Mouse (Mus musculus): ENCODE results near the gene Slc45a3. TPM values are rescaled to one million over a fixed set of nuclear protein-coding genes. Genes with fewer than 3 reads are reported as not detected.

Gene Slc45a3
- polyA plus RNA-seq (2014; fragmentation: Nextera tagmentation; extraction: Ambion mirVana), result 8.4 and 9.4 TPM in 2 replicates

- peak; percentile 83 for DNase-seq (ENCODE audit: low spot score)
- peak within 1 kb of the TSS; percentile 96 for H3K4me2 ChIP-seq (ENCODE audit: low read depth, low read length, severe bottlenecking)
- peak within 1 kb of the TSS; percentile 79 for H3K9ac ChIP-seq (ENCODE audit: low read length)
- H3K9me3 ChIP-seq (ENCODE audit: control insufficient read depth, low read length), result no peaks in the 10 kb centered on the region
- H3K4me3 ChIP-seq (ENCODE audit: low read depth, low read length), result peak within 1 kb of the TSS; percentile 82
- no peak within 1 kb of the TSS for H3K27ac ChIP-seq (ENCODE audit: low read depth, low read length)
- H3K36me3 ChIP-seq (ENCODE audit: control insufficient read depth, insufficient read depth, low read length), result no peaks in the 10 kb centered on the region
- H3K4me1 ChIP-seq (replicated peaks; ENCODE audit: control insufficient read depth, insufficient read depth, low read length), result peaks cover 20% of the 10 kb centered on the region; the same call in 1 of the 2 replicates
- peaks cover 10% of the 10 kb centered on the region; the same call in 1 of the 2 replicates for H3K27me3 ChIP-seq (ENCODE audit: control insufficient read depth, insufficient read depth, low read length)
- under 1% methylated on average over 34 of the region's 35 CpGs for WGBS
- ATAC-seq (replicated peaks; ENCODE audit: low FRiP score), result peak; percentile 69
These were observed at the start of gene Slc45a3 for GRCm38 (mm10) chr1:131962606-131963084. TSS of gene Slc45a3 (plus strand) at chr1:131962967.

DNA sequence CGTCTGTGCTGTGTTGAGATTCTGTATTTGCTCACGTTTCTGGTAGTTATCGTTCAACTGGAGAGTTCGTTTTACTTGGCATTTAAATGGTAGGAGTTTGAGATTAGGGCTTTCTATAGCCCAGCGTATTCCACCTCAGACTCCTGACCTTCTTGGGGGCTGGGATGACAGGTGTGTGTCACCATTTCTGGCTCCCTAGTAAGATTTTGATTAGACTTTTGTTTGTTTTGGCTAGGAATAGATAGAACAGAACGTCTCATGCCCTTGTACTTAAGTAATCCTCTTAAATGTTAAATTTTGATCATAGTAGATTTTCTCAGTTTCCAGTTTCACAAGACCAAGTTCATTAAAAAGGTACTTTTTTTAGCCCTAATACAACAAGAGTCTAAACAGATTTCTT, 45.1 kb upstream of the Slc45a3 start:
- no peak overlapping the region for H3K27ac ChIP-seq (ENCODE audit: low read depth, low read length)
- H3K4me2 ChIP-seq (ENCODE audit: low read depth, low read length, severe bottlenecking), result no peak overlapping the region
- ATAC-seq (replicated peaks; ENCODE audit: low FRiP score) (no peak), DNase-seq (ENCODE audit: low spot score) (no peak)
- H3K36me3 ChIP-seq (ENCODE audit: control insufficient read depth, insufficient read depth, low read length), result peaks cover 8% of the 10 kb centered on the region; the same call in 1 of the 2 replicates
- no peaks in the 10 kb centered on the region for H3K9me3 ChIP-seq (ENCODE audit: control insufficient read depth, low read length)
- no peak overlapping the region for H3K4me3 ChIP-seq (ENCODE audit: low read depth, low read length)
- peaks cover 3% of the 10 kb centered on the region; the same call in 1 of the 2 replicates for H3K4me1 ChIP-seq (replicated peaks; ENCODE audit: control insufficient read depth, insufficient read depth, low read length)
- 76% methylated on average over 6 of the region's 6 CpGs for WGBS
- H3K27me3 ChIP-seq (ENCODE audit: control insufficient read depth, insufficient read depth, low read length), result no peaks in the 10 kb centered on the region
- H3K9ac ChIP-seq (ENCODE audit: low read length), result no peak overlapping the region

GRCm38 (mm10) chr1:131919052-131919451, 43.7 kb upstream of the Slc45a3 start:
- Histone ChIP-seq H3K27ac (ENCODE audit: low read depth, low read length) (no peak overlapping the region), H3K4me3 (ENCODE audit: low read depth, low read length) (no peak overlapping the region), H3K4me1 (replicated peaks; ENCODE audit: control insufficient read depth, insufficient read depth, low read length) (peaks cover 3% of the 10 kb centered on the region; the same call in 1 of the 2 replicates), H3K36me3 (ENCODE audit: control insufficient read depth, insufficient read depth, low read length) (peaks cover 14% of the 10 kb centered on the region; the same call in 1 of the 2 replicates), H3K4me2 (ENCODE audit: low read depth, low read length, severe bottlenecking) (no peak overlapping the region), H3K9ac (ENCODE audit: low read length) (no peak overlapping the region), H3K9me3 (ENCODE audit: control insufficient read depth, low read length) (no peaks in the 10 kb centered on the region), H3K27me3 (ENCODE audit: control insufficient read depth, insufficient read depth, low read length) (no peaks in the 10 kb centered on the region)
- no peak for ATAC-seq (replicated peaks; ENCODE audit: low FRiP score)
- no peak for DNase-seq (ENCODE audit: low spot score)
- WGBS, result 96% methylated on average over 2 of the region's 2 CpGs

GRCm38 (mm10) chr1:131922100-131922499, 40.7 kb upstream of the Slc45a3 start:
- WGBS, result 94% methylated on average over 3 of the region's 3 CpGs
- peaks cover 24% of the 10 kb centered on the region for H3K36me3 ChIP-seq (ENCODE audit: control insufficient read depth, insufficient read depth, low read length)

GRCm38 (mm10) chr1:131933471-131933870, 29.3 kb upstream of the Slc45a3 start:
- Histone ChIP-seq H3K4me2 (ENCODE audit: low read depth, low read length, severe bottlenecking) (no peak overlapping the region), H3K27ac (ENCODE audit: low read depth, low read length) (no peak overlapping the region), H3K27me3 (ENCODE audit: control insufficient read depth, insufficient read depth, low read length) (no peaks in the 10 kb centered on the region), H3K36me3 (ENCODE audit: control insufficient read depth, insufficient read depth, low read length) (peaks cover 12% of the 10 kb centered on the region), H3K9me3 (ENCODE audit: control insufficient read depth, low read length) (no peaks in the 10 kb centered on the region), H3K4me1 (replicated peaks; ENCODE audit: control insufficient read depth, insufficient read depth, low read length) (no peaks in the 10 kb centered on the region), H3K9ac (ENCODE audit: low read length) (no peak overlapping the region), H3K4me3 (ENCODE audit: low read depth, low read length) (no peak overlapping the region)
- DNase-seq (ENCODE audit: low spot score), result no peak
- 94% methylated on average over 2 of the region's 2 CpGs for WGBS
- ATAC-seq (replicated peaks; ENCODE audit: low FRiP score), result no peak

More at GRCm38 (mm10) chr1:131922100-131922499, 40.7 kb upstream of the Slc45a3 start:
- ATAC-seq (replicated peaks; ENCODE audit: low FRiP score) (no peak), DNase-seq (ENCODE audit: low spot score) (no peak)
- Histone ChIP-seq H3K4me2 (ENCODE audit: low read depth, low read length, severe bottlenecking) (no peak overlapping the region), H3K27me3 (ENCODE audit: control insufficient read depth, insufficient read depth, low read length) (no peaks in the 10 kb centered on the region), H3K4me3 (ENCODE audit: low read depth, low read length) (no peak overlapping the region), H3K27ac (ENCODE audit: low read depth, low read length) (no peak overlapping the region), H3K9ac (ENCODE audit: low read length) (no peak overlapping the region), H3K9me3 (ENCODE audit: control insufficient read depth, low read length) (no peaks in the 10 kb centered on the region), H3K4me1 (replicated peaks; ENCODE audit: control insufficient read depth, insufficient read depth, low read length) (peaks cover 3% of the 10 kb centered on the region; the same call in 1 of the 2 replicates)

DNA sequence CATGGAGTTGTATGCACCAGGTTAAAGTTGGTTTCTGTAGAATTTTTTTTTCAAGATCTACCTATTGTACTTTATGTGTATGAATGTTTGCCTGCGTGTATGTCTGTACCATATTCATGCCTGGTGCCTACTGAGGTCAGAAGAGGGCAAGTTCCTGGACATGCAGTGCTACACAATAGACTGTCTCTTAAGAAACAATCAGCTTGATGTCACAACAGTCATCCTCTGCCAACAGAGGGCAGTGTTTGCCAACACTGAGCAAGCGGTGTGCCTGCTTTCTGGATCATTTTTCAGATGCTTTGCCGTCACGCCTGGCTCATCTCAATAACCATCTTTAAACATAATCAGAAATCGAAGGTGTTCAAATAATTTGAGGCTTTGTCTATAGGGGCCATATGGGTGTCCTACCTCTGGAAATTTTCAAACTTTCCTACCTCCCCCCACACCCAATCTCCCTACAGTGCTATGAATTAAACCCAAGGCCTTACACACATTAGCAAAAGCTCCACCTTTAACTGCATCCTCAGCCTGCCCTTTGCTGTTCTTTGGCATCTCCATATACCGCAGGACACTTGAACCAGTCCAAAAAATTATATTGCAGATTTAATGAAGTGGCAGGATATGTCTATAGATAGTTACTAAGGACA, 25.0 kb upstream of the Slc45a3 start:
- Histone ChIP-seq H3K27me3 (ENCODE audit: control insufficient read depth, insufficient read depth, low read length) (no peaks in the 10 kb centered on the region), H3K9me3 (ENCODE audit: control insufficient read depth, low read length) (no peaks in the 10 kb centered on the region), H3K4me2 (ENCODE audit: low read depth, low read length, severe bottlenecking) (no peak overlapping the region), H3K36me3 (ENCODE audit: control insufficient read depth, insufficient read depth, low read length) (no peaks in the 10 kb centered on the region; the same call in 1 of the 2 replicates), H3K4me3 (ENCODE audit: low read depth, low read length) (no peak overlapping the region), H3K27ac (ENCODE audit: low read depth, low read length) (no peak overlapping the region), H3K9ac (ENCODE audit: low read length) (no peak overlapping the region), H3K4me1 (replicated peaks; ENCODE audit: control insufficient read depth, insufficient read depth, low read length) (no peaks in the 10 kb centered on the region)
- WGBS, result 62% methylated on average over 6 of the region's 6 CpGs
- DNase-seq (ENCODE audit: low spot score) (peak; percentile 82), ATAC-seq (replicated peaks; ENCODE audit: low FRiP score) (peak; percentile 63)

DNA sequence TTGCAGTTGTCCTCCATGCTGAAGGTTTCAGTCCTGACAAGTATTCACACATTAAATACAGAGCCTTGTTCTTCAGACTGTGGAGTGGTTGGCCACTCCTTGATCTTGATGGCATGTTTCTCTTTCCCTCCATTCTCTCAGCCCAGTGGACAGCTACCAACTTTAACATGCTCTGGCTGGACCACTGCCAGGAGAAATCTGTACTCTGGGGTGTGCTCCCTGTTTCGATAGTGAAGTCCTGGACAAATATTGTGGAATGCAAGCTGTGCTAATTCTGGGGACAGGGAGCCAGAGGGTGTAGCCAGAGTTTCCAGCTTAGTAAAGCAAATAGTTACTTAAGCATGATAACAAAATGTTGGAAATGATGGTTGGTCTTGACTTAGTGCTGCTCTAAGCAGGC, 24.0 kb upstream of the Slc45a3 start:
- DNase-seq (ENCODE audit: low spot score) (no peak), ATAC-seq (replicated peaks; ENCODE audit: low FRiP score) (no peak)
- H3K4me2 ChIP-seq (ENCODE audit: low read depth, low read length, severe bottlenecking), result no peak overlapping the region
- H3K9ac ChIP-seq (ENCODE audit: low read length), result no peak overlapping the region
- no peaks in the 10 kb centered on the region for H3K4me1 ChIP-seq (replicated peaks; ENCODE audit: control insufficient read depth, insufficient read depth, low read length)
- H3K4me3 ChIP-seq (ENCODE audit: low read depth, low read length), result no peak overlapping the region
- no peaks in the 10 kb centered on the region for H3K9me3 ChIP-seq (ENCODE audit: control insufficient read depth, low read length)
- H3K36me3 ChIP-seq (ENCODE audit: control insufficient read depth, insufficient read depth, low read length), result no peaks in the 10 kb centered on the region; the same call in 1 of the 2 replicates
- WGBS, result 95% methylated on average over 1 of the region's 1 CpGs
- H3K27ac ChIP-seq (ENCODE audit: low read depth, low read length), result no peak overlapping the region
- H3K27me3 ChIP-seq (ENCODE audit: control insufficient read depth, insufficient read depth, low read length), result no peaks in the 10 kb centered on the region

- H3K36me3 ChIP-seq (ENCODE audit: control insufficient read depth, insufficient read depth, low read length), result no peaks in the 10 kb centered on the region; the same call in 1 of the 2 replicates
- ATAC-seq (replicated peaks; ENCODE audit: low FRiP score), result no peak
- H3K27ac ChIP-seq (ENCODE audit: low read depth, low read length), result no peak overlapping the region
These were observed 22.0 kb upstream of the Slc45a3 start for GRCm38 (mm10) chr1:131940711-131941244.

More at GRCm38 (mm10) chr1:131940711-131941244, 22.0 kb upstream of the Slc45a3 start:
- DNase-seq (ENCODE audit: low spot score), result no peak
- Histone ChIP-seq H3K9me3 (ENCODE audit: control insufficient read depth, low read length) (no peaks in the 10 kb centered on the region), H3K4me1 (replicated peaks; ENCODE audit: control insufficient read depth, insufficient read depth, low read length) (no peaks in the 10 kb centered on the region), H3K4me3 (ENCODE audit: low read depth, low read length) (no peak overlapping the region), H3K9ac (ENCODE audit: low read length) (no peak overlapping the region), H3K4me2 (ENCODE audit: low read depth, low read length, severe bottlenecking) (no peak overlapping the region), H3K27me3 (ENCODE audit: control insufficient read depth, insufficient read depth, low read length) (no peaks in the 10 kb centered on the region)
- 63% methylated on average over 2 of the region's 2 CpGs for WGBS
